Mouse (Mus musculus): Measurements from ENCODE around the gene Tnfrsf12a.

The Tnfrsf12a gene

DNA sequence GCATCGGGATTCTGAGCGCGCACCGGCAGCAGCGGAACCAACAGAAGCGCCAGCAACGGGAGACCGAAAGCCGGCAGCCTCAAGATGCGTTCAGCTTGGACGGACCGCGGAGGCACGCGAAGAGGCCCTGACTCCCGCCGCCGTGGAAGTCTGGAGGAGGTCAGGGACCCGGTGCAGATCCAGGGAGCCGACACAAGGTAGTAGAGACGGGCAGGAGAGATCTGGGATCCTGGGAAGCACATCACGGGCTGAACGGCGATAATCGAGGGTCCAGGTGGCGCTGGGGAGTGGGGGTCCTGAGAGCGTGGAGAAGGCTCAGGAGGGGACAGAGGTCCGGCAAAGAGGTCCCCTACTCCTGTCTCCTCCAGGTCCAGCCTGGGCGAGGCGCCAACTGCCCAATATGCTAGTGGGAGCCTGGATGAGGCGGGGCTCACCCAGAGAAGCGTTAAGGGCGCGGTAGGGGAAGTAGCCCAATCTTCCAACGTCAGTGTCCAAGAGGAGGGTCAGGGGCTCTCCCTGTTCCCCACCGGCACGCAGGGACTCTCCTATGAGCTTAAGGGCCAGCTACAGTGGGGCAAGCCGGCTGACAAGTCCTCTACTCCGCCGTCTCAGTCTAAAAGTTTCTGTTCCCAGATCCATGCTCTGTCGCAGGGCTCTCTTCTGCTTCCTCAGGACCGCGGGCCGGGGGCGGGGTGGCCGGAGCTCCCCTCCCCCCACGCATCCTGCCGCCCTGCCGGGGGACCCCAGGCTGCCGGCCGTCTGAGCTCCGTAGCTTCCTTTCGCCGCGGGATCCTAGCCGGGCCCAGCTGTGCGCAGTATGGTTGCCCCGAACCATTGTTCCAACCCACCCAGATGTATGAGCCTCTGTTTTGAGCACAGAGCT lies 32.4 kb downstream of the Tnfrsf12a start, which contains the start of gene Mmp25:
TSS of gene Mmp25 (minus strand) at position 665 of the 883 bp plus-strand sequence.
- DNase-seq, result no peak

DNA sequence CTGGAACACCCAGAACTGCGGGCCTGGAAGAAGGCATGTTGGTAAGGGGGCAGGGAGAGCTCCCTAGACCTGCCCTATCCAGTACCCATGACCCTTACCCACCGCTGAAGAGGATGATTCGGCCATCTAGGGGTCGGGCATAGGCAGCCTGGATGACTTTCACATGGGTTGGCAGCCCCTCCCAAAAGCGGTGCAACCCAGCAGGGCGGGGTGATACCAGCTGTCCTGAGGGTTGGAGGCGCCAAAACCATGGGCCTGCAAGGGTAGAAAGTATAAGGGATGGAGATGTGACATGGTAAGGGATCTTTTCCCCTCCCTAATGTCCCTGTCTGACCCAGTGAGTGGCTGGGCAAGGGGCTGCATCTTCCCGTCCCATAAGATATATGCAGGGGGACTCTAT lies 46.0 kb downstream of the Tnfrsf12a start:
- DNase-seq, result no peak

DNA sequence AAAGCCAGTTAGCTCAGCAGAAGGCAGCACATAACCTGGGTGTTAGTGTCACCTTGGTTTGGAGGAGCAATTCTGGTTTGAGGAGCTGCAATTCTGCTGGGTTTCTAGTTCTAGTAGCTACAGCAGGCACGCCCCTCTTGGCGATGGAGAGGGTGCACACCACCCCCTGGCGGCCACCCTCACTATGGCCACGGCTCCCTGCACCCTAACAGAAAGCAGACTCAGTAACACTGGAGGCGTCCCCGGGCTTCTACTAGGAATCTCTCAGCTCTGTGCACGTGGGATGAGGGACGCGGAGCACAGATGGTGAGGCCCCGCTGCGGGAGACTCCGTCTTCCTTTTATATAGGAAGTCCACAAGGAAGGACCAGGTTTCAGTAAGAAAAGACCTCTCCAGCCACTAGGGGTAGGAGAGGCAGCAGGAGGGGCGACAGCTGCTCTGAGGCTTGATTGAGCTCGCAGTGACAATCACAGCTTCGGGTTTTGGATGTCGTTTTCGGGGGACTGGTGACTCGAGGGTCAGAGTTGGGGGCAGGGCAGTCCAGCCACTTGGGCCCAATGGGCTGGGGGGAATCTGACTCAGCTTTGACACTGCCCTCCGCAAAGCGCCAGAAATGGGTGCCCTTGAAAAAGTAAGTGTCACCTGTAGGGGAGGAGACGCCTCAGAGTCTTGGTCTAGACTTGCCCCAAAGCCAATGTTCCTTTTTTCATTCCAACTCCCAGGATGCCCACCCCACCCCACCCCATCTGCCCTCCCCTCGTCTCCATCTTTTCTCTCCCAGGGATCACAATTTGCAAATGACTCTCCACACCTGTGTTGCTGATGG lies 46.9 kb downstream of the Tnfrsf12a start:
- peak; percentile 77 to 83 for DNase-seq

DNA sequence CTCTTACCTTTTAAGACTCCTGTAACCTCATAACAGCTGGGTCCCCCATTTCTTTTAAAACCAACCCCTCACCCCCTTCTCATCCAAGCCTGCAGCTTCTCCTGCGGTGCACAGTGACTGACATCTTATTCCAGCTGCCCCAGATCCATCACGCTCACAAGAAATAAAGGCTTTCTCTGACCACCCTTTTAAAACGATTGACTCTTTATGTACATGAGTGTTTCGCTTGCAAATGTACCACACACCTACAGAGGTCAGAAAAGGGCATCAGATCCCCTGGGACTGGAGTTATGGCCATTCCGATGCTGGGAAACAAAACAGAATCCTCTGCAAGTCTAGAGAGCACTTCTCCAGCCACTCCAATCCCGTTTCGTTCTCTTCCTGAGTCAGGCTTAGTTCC lies 49.5 kb downstream of the Tnfrsf12a start:
- no peak for DNase-seq
